ENCODE assay signal across 14 mouse cellular contexts in the genomic region with DNA sequence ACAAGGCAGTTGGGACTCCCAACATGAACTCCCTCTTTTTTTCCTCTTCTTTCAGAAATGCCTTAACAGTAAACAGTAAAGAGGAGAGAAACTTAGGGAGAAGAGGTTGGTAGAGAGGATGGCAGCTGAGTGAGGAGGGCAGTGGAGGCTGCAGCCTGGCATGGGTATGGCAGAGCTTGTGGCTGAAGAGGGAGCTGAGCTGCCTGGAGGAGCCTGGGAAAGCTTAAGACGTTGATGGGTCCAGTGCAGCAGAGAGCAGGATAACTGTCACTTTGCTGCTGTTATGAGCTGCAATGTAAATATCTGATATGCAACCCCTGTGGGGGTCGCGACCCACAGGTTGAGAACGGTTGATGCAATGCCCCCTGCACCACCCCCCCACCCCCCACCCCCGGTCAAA. TPM values are rescaled to one million over a fixed set of nuclear protein-coding genes. Genes with fewer than 3 reads are reported as not detected.
A peak's percentile ranks its signal among the peaks of the same experiment; 100 is the strongest.
DNase-seq lines count a peak whose midpoint lies in the region; ATAC-seq and TF ChIP-seq lines count a peak whose summit lies in the region.
"Had no signal": no experiment of that assay in that cellular context is flagged by ENCODE, and none has a peak within 500 bp of the region (broad histone marks: within the 10 kb centered on the region; RNA-seq: fewer than 3 reads in every experiment).

No protein-coding gene starts in this region.

- TF ChIP-seq POLR2A in limb, embryonic 14.5 days (IDR thresholded peaks at IDR 0.05; ENCODE audit: borderline replicate concordance, extremely low read depth, insufficient read depth, insufficient read length) = no peak

- no peak for TF ChIP-seq CTCF in stomach, postnatal 0 days (IDR thresholded peaks at IDR 0.05; ENCODE audit: low read depth)

- DNase-seq in hindbrain, embryonic 10.5 days (ENCODE audit: low spot score) = peak; percentile 43
- no peak for DNase-seq in neural tube, embryonic 11.5 days (ENCODE audit: low spot score)
- DNase-seq in neural tube, embryonic 10.5 days (ENCODE audit: extremely low spot score, low spot score) = no peak
- no peak for DNase-seq in limb, embryonic 14.5 days (ENCODE audit: low spot score)
- no peak for DNase-seq in stomach, postnatal 0 days (ENCODE audit: low spot score)
- DNase-seq in ovary, adult 18-20 months (ENCODE audit: low spot score) = no peak
- DNase-seq: cerebellum, postnatal 25 days; heart, adult 18-20 months; kidney, postnatal 10 days; layer of hippocampus, postnatal 36 days; lung, adult 18-20 months had no signal

- ATAC-seq in hindbrain, embryonic 16.5 days = no peak
- ATAC-seq in neural tube, embryonic 11.5 days (ENCODE audit: insufficient read depth, low FRiP score, low TSS enrichment) = no peak
- no peak for ATAC-seq in limb, embryonic 14.5 days (ENCODE audit: low FRiP score, low read depth)
- ATAC-seq in stomach, postnatal 0 days (ENCODE audit: low FRiP score, low TSS enrichment) = no peak
- ATAC-seq in erythroblast, adult 5-6 weeks (replicated peaks; ENCODE audit: low FRiP score, poor library complexity, severe bottlenecking) = no peak
- ATAC-seq: forebrain, embryonic 14.5 days had no signal

- H3K4me2 ChIP-seq in hindbrain, embryonic 16.5 days (ENCODE audit: low read length) = no peak overlapping the region
- H3K4me2 ChIP-seq in neural tube, embryonic 11.5 days (ENCODE audit: low read depth) = no peak overlapping the region
- no peak overlapping the region for H3K4me2 ChIP-seq in limb, embryonic 14.5 days (replicated peaks; ENCODE audit: low read depth, low read length, severe bottlenecking)
- H3K4me2 ChIP-seq in stomach, postnatal 0 days (replicated peaks; ENCODE audit: low read depth) = no peak overlapping the region

- H3K36me3 ChIP-seq in hindbrain, embryonic 10.5 days = no peaks in the 10 kb centered on the region
- no peaks in the 10 kb centered on the region for H3K36me3 ChIP-seq in hindbrain, embryonic 16.5 days (ENCODE audit: control insufficient read depth, insufficient read depth, low read length)
- no peaks in the 10 kb centered on the region for H3K36me3 ChIP-seq in neural tube, embryonic 11.5 days (ENCODE audit: control insufficient read depth, insufficient read depth, low read length)
- H3K36me3 ChIP-seq in limb, embryonic 14.5 days (ENCODE audit: control insufficient read depth, insufficient read depth, low read length) = no peaks in the 10 kb centered on the region
- H3K36me3 ChIP-seq in stomach, postnatal 0 days (ENCODE audit: control insufficient read depth, insufficient read depth, low read length) = no peaks in the 10 kb centered on the region

- TF ChIP-seq EP300 in stomach, postnatal 0 days (optimal IDR thresholded peaks at IDR 0.05) = no peak

- H3K27me3 ChIP-seq in hindbrain, embryonic 10.5 days (ENCODE audit: insufficient read depth, poor library complexity, severe bottlenecking) = no peaks in the 10 kb centered on the region
- no peaks in the 10 kb centered on the region for H3K27me3 ChIP-seq in hindbrain, embryonic 16.5 days (replicated peaks; ENCODE audit: control insufficient read depth, insufficient read depth, low read length)
- H3K27me3 ChIP-seq in neural tube, embryonic 11.5 days (ENCODE audit: control insufficient read depth, insufficient read depth, low read length) = no peaks in the 10 kb centered on the region
- H3K27me3 ChIP-seq in limb, embryonic 14.5 days (ENCODE audit: control insufficient read depth, insufficient read depth, low read length) = no peaks in the 10 kb centered on the region
- H3K27me3 ChIP-seq in stomach, postnatal 0 days (ENCODE audit: control insufficient read depth, insufficient read depth, low read length) = no peaks in the 10 kb centered on the region

- H3K27ac ChIP-seq in hindbrain, embryonic 10.5 days = peak overlapping the region; percentile 80
- no peak overlapping the region for H3K27ac ChIP-seq in hindbrain, embryonic 16.5 days (ENCODE audit: low read depth, low read length)
- H3K27ac ChIP-seq in neural tube, embryonic 11.5 days (ENCODE audit: low read depth, low read length) = peak overlapping the region; percentile 84
- peak overlapping the region; percentile 46; the same call in 1 of the 2 replicates for H3K27ac ChIP-seq in limb, embryonic 14.5 days (replicated peaks; ENCODE audit: low read depth, low read length)
- peak overlapping the region; percentile 69 for H3K27ac ChIP-seq in stomach, postnatal 0 days (replicated peaks)

- H3K9ac ChIP-seq in hindbrain, embryonic 16.5 days (ENCODE audit: low read depth, low read length) = no peak overlapping the region
- H3K9ac ChIP-seq in neural tube, embryonic 11.5 days (ENCODE audit: low read length) = no peak overlapping the region
- H3K9ac ChIP-seq in limb, embryonic 14.5 days (ENCODE audit: low read depth, low read length, severe bottlenecking) = no peak overlapping the region
- H3K9ac ChIP-seq in stomach, postnatal 0 days (ENCODE audit: low read length) = no peak overlapping the region

- no peaks in the 10 kb centered on the region for H3K9me3 ChIP-seq in hindbrain, embryonic 10.5 days
- H3K9me3 ChIP-seq in hindbrain, embryonic 16.5 days (ENCODE audit: control insufficient read depth, low read length) = no peaks in the 10 kb centered on the region
- H3K9me3 ChIP-seq in neural tube, embryonic 11.5 days (ENCODE audit: control insufficient read depth, low read length) = no peaks in the 10 kb centered on the region
- no peaks in the 10 kb centered on the region for H3K9me3 ChIP-seq in limb, embryonic 14.5 days (ENCODE audit: control insufficient read depth, low read length)
- no peaks in the 10 kb centered on the region for H3K9me3 ChIP-seq in stomach, postnatal 0 days (ENCODE audit: control insufficient read depth, low read length)

- H3K4me3 ChIP-seq in hindbrain, embryonic 10.5 days = no peak overlapping the region
- H3K4me3 ChIP-seq in hindbrain, embryonic 16.5 days (ENCODE audit: low read length) = no peak overlapping the region
- no peak overlapping the region for H3K4me3 ChIP-seq in neural tube, embryonic 11.5 days (ENCODE audit: low read depth, low read length)
- H3K4me3 ChIP-seq in limb, embryonic 14.5 days (replicated peaks; ENCODE audit: low read length) = no peak overlapping the region
- H3K4me3 ChIP-seq in stomach, postnatal 0 days (ENCODE audit: low read depth, low read length) = no peak overlapping the region

- peaks cover 28% of the 10 kb centered on the region for H3K4me1 ChIP-seq in hindbrain, embryonic 10.5 days (replicated peaks)
- H3K4me1 ChIP-seq in hindbrain, embryonic 16.5 days (ENCODE audit: control insufficient read depth, insufficient read depth, low read depth, low read length) = no peaks in the 10 kb centered on the region; the same call in none of the 2 replicates
- H3K4me1 ChIP-seq in neural tube, embryonic 11.5 days (ENCODE audit: control insufficient read depth, insufficient read depth, low read length) = peaks cover 9% of the 10 kb centered on the region; the same call in 1 of the 2 replicates
- H3K4me1 ChIP-seq in limb, embryonic 14.5 days (ENCODE audit: control insufficient read depth, insufficient read depth, low read length) = peaks cover 10% of the 10 kb centered on the region; the same call in 1 of the 2 replicates
- H3K4me1 ChIP-seq in stomach, postnatal 0 days (replicated peaks; ENCODE audit: control insufficient read depth, insufficient read depth) = no peaks in the 10 kb centered on the region; the same call in 1 of the 2 replicates

- WGBS in hindbrain, embryonic 10.5 days = 37% methylated on average over 5 of the region's 5 CpGs
- 20% methylated on average over 5 of the region's 5 CpGs for WGBS in hindbrain, embryonic 16.5 days
- 17% methylated on average over 5 of the region's 5 CpGs for WGBS in neural tube, embryonic 11.5 days
- WGBS in limb, embryonic 14.5 days = 42% methylated on average over 5 of the region's 5 CpGs
- 9% methylated on average over 5 of the region's 5 CpGs for WGBS in stomach, postnatal 0 days

RNA-seq across cellular contexts. Expression of a gene that starts 23.6 kb away (rescaled TPM):
- polyA plus RNA-seq in hindbrain, embryonic 10.5 days (2016; fragmentation: Nextera tagmentation; extraction: Ambion mirVana) = 0.67 and 1.0 TPM in 2 replicates
- polyA plus RNA-seq in hindbrain, embryonic 16.5 days (2015; fragmentation: Nextera tagmentation; extraction: Ambion mirVana) = 0.16 TPM in 2 replicates
- polyA plus RNA-seq in neural tube, embryonic 11.5 days (2014; fragmentation: Nextera tagmentation; extraction: Ambion mirVana) = 0.46 and 0.62 TPM in 2 replicates
- polyA plus RNA-seq in limb, embryonic 14.5 days (2012; rRNA removed) = 1.6 and 1.7 TPM in 2 replicates
- polyA plus RNA-seq in limb, embryonic 14.5 days (2014; fragmentation: Nextera tagmentation; extraction: Ambion mirVana) = 1.5 and 2.5 TPM in 2 replicates
- 0.82 and 1.1 TPM in 2 replicates for polyA plus RNA-seq in stomach, postnatal 0 days (2015; fragmentation: Nextera tagmentation; extraction: Ambion mirVana)
- total RNA-seq in erythroblast, adult 5-6 weeks (2015; ENCODE audit: low replicate concordance) = 0.77 TPM in 1 of 2 replicates, not detected in the other
- total RNA-seq in erythroblast, adult 5-6 weeks (2017; ENCODE audit: low replicate concordance) = 0.42 TPM in 1 of 2 replicates, not detected in the other
- total RNA-seq: layer of hippocampus, postnatal 36 days had no signal

RNA-seq across cellular contexts. Expression of a gene that starts 42.2 kb away (rescaled TPM):
- polyA plus RNA-seq in hindbrain, embryonic 10.5 days (2016; fragmentation: Nextera tagmentation; extraction: Ambion mirVana) = 0.21 and 0.25 TPM in 2 replicates
- polyA plus RNA-seq in hindbrain, embryonic 16.5 days (2015; fragmentation: Nextera tagmentation; extraction: Ambion mirVana) = not detected in 2 replicates
- polyA plus RNA-seq in neural tube, embryonic 11.5 days (2014; fragmentation: Nextera tagmentation; extraction: Ambion mirVana) = 0.39 and 0.41 TPM in 2 replicates
- polyA plus RNA-seq in limb, embryonic 14.5 days (2012; rRNA removed) = 0.65 and 0.99 TPM in 2 replicates
- polyA plus RNA-seq in limb, embryonic 14.5 days (2014; fragmentation: Nextera tagmentation; extraction: Ambion mirVana) = 0.84 and 0.94 TPM in 2 replicates
- 0.05 and 0.07 TPM in 2 replicates for polyA plus RNA-seq in stomach, postnatal 0 days (2015; fragmentation: Nextera tagmentation; extraction: Ambion mirVana)
- total RNA-seq in erythroblast, adult 5-6 weeks (2015; ENCODE audit: low replicate concordance) = 1.0 and 2.9 TPM in 2 replicates
- total RNA-seq in erythroblast, adult 5-6 weeks (2017; ENCODE audit: low replicate concordance) = 0.60 and 0.98 TPM in 2 replicates
- total RNA-seq: layer of hippocampus, postnatal 36 days had no signal
- polyA plus RNA-seq: forebrain, embryonic 14.5 days had no signal
